Comparison of ENCODE assay signal across 11 mouse cellular contexts in genomic region chr6:85264982-85265518, GRCm38 (mm10).
DNase-seq lines count a peak whose midpoint lies in the region; ATAC-seq and TF ChIP-seq lines count a peak whose summit lies in the region.
"Had no signal": no experiment of that assay in that cellular context is flagged by ENCODE, and none has a peak within 500 bp of the region (broad histone marks: within the 10 kb centered on the region; RNA-seq: fewer than 3 reads in every experiment).

No protein-coding gene starts in this region.

- peak overlapping the region; percentile 18 for H3K4me2 ChIP-seq in forebrain, embryonic 16.5 days (ENCODE audit: low read length)
- H3K4me2 ChIP-seq in liver, embryonic 12.5 days = no peak overlapping the region

- H3K27ac ChIP-seq in layer of hippocampus, adult 2 months = peak overlapping the region; percentile 67
- peak overlapping the region; percentile 78 for H3K27ac ChIP-seq in forebrain, embryonic 16.5 days (ENCODE audit: low read length)
- no peak overlapping the region for H3K27ac ChIP-seq in liver, embryonic 12.5 days

- peak; percentile 88 for ATAC-seq in forebrain, embryonic 16.5 days
- ATAC-seq in liver, embryonic 12.5 days = no peak

- peaks cover 22% of the 10 kb centered on the region for H3K4me1 ChIP-seq in forebrain, embryonic 16.5 days (replicated peaks; ENCODE audit: control insufficient read depth, insufficient read depth, low read length)
- 0 out of 2 replicates have a peak, but pooled peaks cover 9% of the 10 kb centered on the region for H3K4me1 ChIP-seq in liver, embryonic 12.5 days

- no peak for DNase-seq in layer of hippocampus, adult 2 months (ENCODE audit: low spot score in 2 of 2)
- DNase-seq in layer of hippocampus, adult 9-11 months = no peak
- peak; percentile 65 for DNase-seq in mesoderm, embryonic 11.5 days (ENCODE audit: low read depth, low spot score)
- peak; percentile 97 for DNase-seq in retina, postnatal 1 day
- no peak for DNase-seq in adrenal gland, adult (ENCODE audit: inconsistent age in 2 of 2, low spot score in 1 of 2)
- no peak for DNase-seq in left cerebral cortex, adult 8-10 months (ENCODE audit: low spot score in 2 of 2)
- DNase-seq: B cell, adult 2 months; kidney, adult 2 months; right cerebral cortex, postnatal 14 days had no signal

- no peak for TF ChIP-seq CTCF in layer of hippocampus, adult 2 months (conservative IDR thresholded peaks at IDR 0.05)

- peak overlapping the region; percentile 12; the same call in 1 of the 2 replicates for H3K9ac ChIP-seq in forebrain, embryonic 16.5 days (replicated peaks; ENCODE audit: low read depth, low read length)
- H3K9ac ChIP-seq in liver, embryonic 12.5 days = no peak overlapping the region

- H3K4me3 ChIP-seq in layer of hippocampus, adult 2 months = no peak overlapping the region
- no peak overlapping the region for H3K4me3 ChIP-seq in forebrain, embryonic 16.5 days (replicated peaks; ENCODE audit: low read length)
- H3K4me3 ChIP-seq in liver, embryonic 12.5 days = no peak overlapping the region

- no peaks in the 10 kb centered on the region for H3K27me3 ChIP-seq in forebrain, embryonic 16.5 days (replicated peaks; ENCODE audit: control insufficient read depth, insufficient read depth, low read length)
- H3K27me3 ChIP-seq in liver, embryonic 12.5 days (replicated peaks) = no peaks in the 10 kb centered on the region; the same call in none of the 2 replicates

- H3K9me3 ChIP-seq in forebrain, embryonic 16.5 days (ENCODE audit: control insufficient read depth, low read length) = no peaks in the 10 kb centered on the region
- no peaks in the 10 kb centered on the region for H3K9me3 ChIP-seq in liver, embryonic 12.5 days (replicated peaks)

- no peaks in the 10 kb centered on the region for H3K36me3 ChIP-seq in forebrain, embryonic 16.5 days (ENCODE audit: control insufficient read depth, insufficient read depth)
- no peaks in the 10 kb centered on the region for H3K36me3 ChIP-seq in liver, embryonic 12.5 days

- 2% methylated on average over 15 of the region's 15 CpGs for WGBS in forebrain, embryonic 16.5 days
- WGBS in liver, embryonic 12.5 days (ENCODE audit: insufficient replicate concordance) = 42% methylated on average over 15 of the region's 15 CpGs

Comparison
In these comparisons a context has a peak if more than half of its experiments do, and no peak if none do; other contexts are left out.
1. DNase-seq: peak in mesoderm, embryonic 11.5 days (single experiment) and retina, postnatal 1 day (single experiment); none in layer of hippocampus, adult 2 months (0 of 2), layer of hippocampus, adult 9-11 months (single experiment), adrenal gland, adult (0 of 2) and left cerebral cortex, adult 8-10 months (0 of 2).